Mouse (Mus musculus) kidney, adult 10 weeks (tissue): ENCODE measurements around the gene Arhgap31. TPM values are rescaled to one million over a fixed set of nuclear protein-coding genes. Genes with fewer than 3 reads are reported as not detected.

Experiments used
- polyA plus RNA-seq: library from polyadenylated mRNA; stranded (reverse); fragments of 350-450 nt; fragmentation: Illumina TruSeq; extraction: RNeasy Lipid Tissue Mini Kit (QIAGEN cat#74804); gene quantifications from one replicate; pipeline ENCODE4 v1.2.3, GENCODE M21; 2014; ENCODE audit warnings: low read depth, low replicate concordance

The Arhgap31 gene
- 6.5 TPM for polyA plus RNA-seq

GRCm38 (mm10) chr16:38712581-38713403, at the start of gene Arhgap31:
Gene Arhgap31, minus strand, starts transcription at chr16:38713274.

GRCm38 (mm10) chr16:38742113-38742658, 29.1 kb upstream of the Arhgap31 start, which contains the start of gene B4galt4:
Gene B4galt4, plus strand, starts transcription at chr16:38742264.

GRCm38 (mm10) chr16:38558221-38558748, 154.8 kb downstream of the Arhgap31 start, which contains the start of gene Tmem39a:
Gene Tmem39a, plus strand, starts transcription at chr16:38558698.

GRCm38 (mm10) chr16:38549479-38550396, 163.3 kb downstream of the Arhgap31 start, which contains the start of gene Poglut1:
Gene Poglut1, minus strand, starts transcription at chr16:38550258.

Other genes with a start within 250 kb of the Arhgap31 start
- 13.7 TPM for gene Timmdc1, start 190.6 kb downstream of the Arhgap31 start, polyA plus RNA-seq
- 46.7 TPM for gene Poglut1, start 163.0 kb downstream of the Arhgap31 start, polyA plus RNA-seq
- 21.7 TPM for gene Tmem39a, start 154.6 kb downstream of the Arhgap31 start, polyA plus RNA-seq
- 14.5 TPM for gene B4galt4, start 29.0 kb upstream of the Arhgap31 start, polyA plus RNA-seq
- 5.2 TPM for gene Upk1b, start 87.1 kb upstream of the Arhgap31 start, polyA plus RNA-seq
- gene 4930435E12Rik, start 115.5 kb upstream of the Arhgap31 start, polyA plus RNA-seq: not detected
- 94.3 TPM for gene Igsf11, start 179.4 kb upstream of the Arhgap31 start, polyA plus RNA-seq